10 mouse cellular contexts compared by ENCODE assay signal in the genomic region with DNA sequence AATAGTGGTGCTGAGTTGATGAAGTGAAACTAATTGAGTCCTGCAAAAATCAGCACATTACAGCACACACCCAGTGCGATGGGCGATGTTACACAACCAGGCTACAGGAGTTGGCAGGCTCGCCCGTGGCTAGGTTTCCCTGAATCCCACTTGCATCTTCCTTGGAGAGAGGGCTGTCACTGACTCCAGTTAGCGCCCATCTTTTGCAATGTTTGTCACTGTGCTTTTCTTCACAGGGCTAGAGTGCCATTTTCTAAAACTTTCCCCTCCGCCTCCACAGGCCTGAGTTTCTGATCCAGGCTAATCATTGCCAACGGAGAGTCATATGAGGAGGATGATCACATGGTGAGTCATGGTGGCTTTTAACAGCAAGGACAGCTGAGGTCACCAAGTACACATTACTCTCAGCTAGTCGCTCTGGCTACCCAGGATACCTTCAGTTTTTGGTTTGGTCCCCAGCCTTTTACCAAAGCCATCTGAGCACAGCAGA.
DNase-seq lines count a peak whose midpoint lies in the region; ATAC-seq and TF ChIP-seq lines count a peak whose summit lies in the region.
"Had no signal": no experiment of that assay in that cellular context is flagged by ENCODE, and none has a peak within 500 bp of the region (broad histone marks: within the 10 kb centered on the region; RNA-seq: fewer than 3 reads in every experiment).

No protein-coding gene starts in this region.

- intact Hi-C loops in gastrocnemius, postnatal 14 days (cut with DNase I; ENCODE audit: low total_unique reads): no loop called here
- intact Hi-C loops in left cerebral cortex, postnatal 36 days (cut with DNase I): no loop called here

- H3K79me2 ChIP-seq in C2C12 (ENCODE audit: control insufficient read depth, insufficient read depth): no peaks in the 10 kb centered on the region

- ATAC-seq in CD4-positive, CD25-positive, alpha-beta regulatory T cell, adult 4 months: no peak

- H3K36me3 ChIP-seq in C2C12 (ENCODE audit: control insufficient read depth, insufficient read depth): peaks cover 4% of the 10 kb centered on the region
- H3K36me3 ChIP-seq in hindbrain, embryonic 10.5 days: peaks cover 29% of the 10 kb centered on the region

- H3K4me1 ChIP-seq in hindbrain, embryonic 10.5 days (replicated peaks): no peaks in the 10 kb centered on the region

- no peaks in the 10 kb centered on the region for H3K9me3 ChIP-seq in hindbrain, embryonic 10.5 days

- no peak overlapping the region for H3K4me3 ChIP-seq in C2C12 (ENCODE audit: insufficient read depth, poor library complexity, severe bottlenecking)
- H3K4me3 ChIP-seq in hindbrain, embryonic 10.5 days: no peak overlapping the region

- no peak overlapping the region for H3K27ac ChIP-seq in hindbrain, embryonic 10.5 days

- H3ac ChIP-seq in C2C12 (ENCODE audit: control insufficient read depth, insufficient read length, low read depth): no peak overlapping the region

- no peaks in the 10 kb centered on the region for H3K79me3 ChIP-seq in C2C12 (ENCODE audit: low read depth)

- no peak for TF ChIP-seq CTCF in C2C12 (IDR thresholded peaks at IDR 0.05; ENCODE audit: control insufficient read depth, insufficient read depth, insufficient read length)

- WGBS in hindbrain, embryonic 10.5 days: 93% methylated on average over 8 of the region's 8 CpGs

- no peaks in the 10 kb centered on the region for H3K27me3 ChIP-seq in C2C12 (ENCODE audit: control insufficient read depth, insufficient read depth, insufficient read length)
- no peaks in the 10 kb centered on the region for H3K27me3 ChIP-seq in hindbrain, embryonic 10.5 days (ENCODE audit: insufficient read depth, poor library complexity, severe bottlenecking)

- DNase-seq in gastrocnemius, adult 18-20 months (ENCODE audit: low spot score): peak; percentile 71
- DNase-seq in gastrocnemius, postnatal 4 days (ENCODE audit: low spot score in 2 of 2): no peak
- DNase-seq in gastrocnemius, postnatal 14 days: peak; percentile 30
- peak; percentile 39 for DNase-seq in kidney, postnatal 14 days
- DNase-seq in left cerebral cortex, postnatal 36 days (ENCODE audit: low spot score in 2 of 2): no peak
- DNase-seq in hindbrain, embryonic 10.5 days (ENCODE audit: low spot score): no peak
- DNase-seq: midbrain, embryonic 14.5 days; right cerebral cortex, postnatal 14 days had no signal

TF ChIP-seq in C2C12, 6 proteins besides CTCF, POLR2A, EP300 and RAD21:
- peak; percentile 84 for TF ChIP-seq MYOD1 (IDR thresholded peaks at IDR 0.05; ENCODE audit: control insufficient read depth, insufficient read length, low read depth)
- peak; percentile 76 for TF ChIP-seq USF1 (IDR thresholded peaks at IDR 0.05; ENCODE audit: low read depth)
- TF ChIP-seq FOSL1 (IDR thresholded peaks at IDR 0.05; ENCODE audit: insufficient read depth, low read length, poor library complexity, severe bottlenecking): peak; percentile 88
- no peak for TF ChIP-seq CEBPB (IDR thresholded peaks at IDR 0.05; ENCODE audit: low read depth)

Comparison
In these comparisons a context has a peak if more than half of its experiments do, and no peak if none do; other contexts are left out.
1. DNase-seq: peak in gastrocnemius, adult 18-20 months (single experiment), gastrocnemius, postnatal 14 days (single experiment) and kidney, postnatal 14 days (single experiment); none in gastrocnemius, postnatal 4 days (0 of 2), left cerebral cortex, postnatal 36 days (0 of 2) and hindbrain, embryonic 10.5 days (single experiment).